Mouse (Mus musculus): Measurements from ENCODE around the gene Cldn5.

The Cldn5 gene

GRCm38 (mm10) chr16:18786652-18787051, 10.0 kb downstream of the Cldn5 start:
- no peak for DNase-seq

- no peak for DNase-seq
Observed at GRCm38 (mm10) chr16:18788627-18789406, 12.2 kb downstream of the Cldn5 start.

- no peak for DNase-seq
Observed at GRCm38 (mm10) chr16:18795223-18795899, 18.7 kb downstream of the Cldn5 start.

- DNase-seq, result no peak
Observed at GRCm38 (mm10) chr16:18796645-18797044, 20.0 kb downstream of the Cldn5 start.

GRCm38 (mm10) chr16:18798151-18798550, 21.5 kb downstream of the Cldn5 start:
- no peak for DNase-seq

- no peak for DNase-seq
Observed at GRCm38 (mm10) chr16:18798841-18799240, 22.2 kb downstream of the Cldn5 start.

GRCm38 (mm10) chr16:18805746-18806145, 29.1 kb downstream of the Cldn5 start:
- no peak for DNase-seq

GRCm38 (mm10) chr16:18809001-18809400, 32.4 kb downstream of the Cldn5 start:
- no peak for DNase-seq

GRCm38 (mm10) chr16:18811032-18811431, 34.4 kb downstream of the Cldn5 start:
- no peak for DNase-seq

GRCm38 (mm10) chr16:18811468-18812384, 35.1 kb downstream of the Cldn5 start, which contains the start of the genes Ufd1 and Cdc45:
Ufd1 (plus strand) TSS chr16:18811779.
Cdc45 (minus strand) TSS chr16:18811987.
- DNase-seq, result peak; percentile 90 to 91

- no peak for DNase-seq
Observed at GRCm38 (mm10) chr16:18812385-18812910, 35.8 kb downstream of the Cldn5 start.

- DNase-seq, result no peak
Observed at GRCm38 (mm10) chr16:18822356-18822755, 45.7 kb downstream of the Cldn5 start.

- DNase-seq, result no peak
Observed at GRCm38 (mm10) chr16:18822925-18823324, 46.3 kb downstream of the Cldn5 start.
